Mouse (Mus musculus): Measurements from ENCODE around the gene Gne.

DNA sequence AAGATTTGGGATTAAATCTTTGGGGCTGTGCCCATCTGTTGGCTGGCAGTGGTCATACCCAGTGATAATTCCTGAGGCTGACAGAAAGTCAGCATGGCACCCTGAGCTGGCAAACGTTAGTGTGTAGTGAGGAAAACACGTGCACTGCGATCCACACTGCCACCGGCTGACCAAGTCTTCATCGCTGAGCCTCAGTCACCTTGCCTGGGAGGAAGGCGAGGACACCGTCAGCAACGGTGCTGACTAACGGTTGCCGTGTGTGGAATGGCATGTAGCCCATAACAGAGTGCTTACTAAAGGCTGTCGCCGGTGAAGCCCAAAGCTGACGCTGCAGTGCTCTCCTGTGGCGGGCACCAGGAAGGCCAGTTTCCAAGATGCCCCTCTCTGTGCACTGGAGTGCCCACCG, 54.3 kb downstream of the Gne start:
- TF ChIP-seq TAL1 (IDR thresholded peaks at IDR 0.05; ENCODE audit: low read length) (no peak), GATA1 (IDR thresholded peaks at IDR 0.05; ENCODE audit: low read length) (no peak)

Measured in erythroblast, embryonic 14.5 days (primary cell).